24 mouse cellular contexts compared by ENCODE assay signal in genomic region chr2:62115346-62115745, GRCm38 (mm10).
DNase-seq lines count a peak whose midpoint lies in the region; ATAC-seq and TF ChIP-seq lines count a peak whose summit lies in the region.
"Had no signal": no experiment of that assay in that cellular context is flagged by ENCODE, and none has a peak within 500 bp of the region (broad histone marks: within the 10 kb centered on the region; RNA-seq: fewer than 3 reads in every experiment).

No protein-coding gene starts in this region.

- peak overlapping the region; percentile 74 for H3K27ac ChIP-seq in left cerebral cortex, adult 2 months
- H3K27ac ChIP-seq in midbrain, embryonic 11.5 days (ENCODE audit: low read depth, low read length): no peak overlapping the region
- H3K27ac ChIP-seq: embryonic facial prominence, embryonic 12.5 days; hindbrain, embryonic 15.5 days; intestine, embryonic 15.5 days had no signal

- H3K36me3 ChIP-seq in midbrain, embryonic 11.5 days (ENCODE audit: control insufficient read depth, insufficient read depth, low read length): no peaks in the 10 kb centered on the region
- H3K36me3 ChIP-seq: embryonic facial prominence, embryonic 12.5 days; hindbrain, embryonic 15.5 days; intestine, embryonic 15.5 days had no signal

- WGBS in midbrain, embryonic 11.5 days: 85% methylated on average over 4 of the region's 4 CpGs

- DNase-seq in frontal cortex, adult 2 months (ENCODE audit: extremely low spot score in 1 of 2, low spot score in 1 of 2): peak; percentile 38 to 77
- no peak for DNase-seq in frontal cortex, postnatal 14 days (ENCODE audit: low spot score in 2 of 2)
- peak in 1 of 2 experiments; percentile 25 for DNase-seq in left cerebral cortex, adult 2 months (ENCODE audit: extremely low spot score in 1 of 2, low spot score in 2 of 2)
- no peak for DNase-seq in left cerebral cortex, adult 11 months (ENCODE audit: low spot score)
- peak; percentile 3 for DNase-seq in Muller cell, postnatal 12 days (ENCODE audit: inconsistent ontology term)
- DNase-seq in left cerebral cortex, postnatal 14 days (ENCODE audit: low spot score in 2 of 2): peak; percentile 31 to 32
- no peak for DNase-seq in midbrain, embryonic 11.5 days (ENCODE audit: low spot score, missing footprints)
- no peak for DNase-seq in lung, postnatal 10 days
- DNase-seq: cerebellum, postnatal 10 days; heart, postnatal 14 days; kidney, adult 9 months; kidney, postnatal 36 days; lung, adult 2 months; lung, postnatal 4 days; spleen, adult 18-20 months; thymus, postnatal 36 days had no signal

- ATAC-seq in midbrain, embryonic 11.5 days (ENCODE audit: low FRiP score): no peak
- ATAC-seq: activated CD4-positive, CD25-positive, alpha-beta regulatory T cell, adult 4 months; forebrain, embryonic 14.5 days; intestine, embryonic 15.5 days had no signal

- no peaks in the 10 kb centered on the region for H3K27me3 ChIP-seq in midbrain, embryonic 11.5 days (ENCODE audit: control insufficient read depth, insufficient read depth, low read length)
- H3K27me3 ChIP-seq: embryonic facial prominence, embryonic 12.5 days; hindbrain, embryonic 15.5 days; intestine, embryonic 15.5 days had no signal

- no peaks in the 10 kb centered on the region for H3K4me1 ChIP-seq in midbrain, embryonic 11.5 days (ENCODE audit: control insufficient read depth, insufficient read depth, low read length)
- H3K4me1 ChIP-seq: embryonic facial prominence, embryonic 12.5 days; hindbrain, embryonic 15.5 days; intestine, embryonic 15.5 days had no signal

- H3K9ac ChIP-seq in midbrain, embryonic 11.5 days (ENCODE audit: low read length): no peak overlapping the region
- H3K9ac ChIP-seq: embryonic facial prominence, embryonic 12.5 days; hindbrain, embryonic 15.5 days; intestine, embryonic 15.5 days had no signal

- intact Hi-C loops in left cerebral cortex, adult 2 months (cut with DNase I): no loop called here
- intact Hi-C loops in left cerebral cortex, postnatal 14 days (cut with DNase I): no loop called here

- TF ChIP-seq CTCF in left cerebral cortex, adult 2 months (IDR thresholded peaks at IDR 0.05): no peak

- H3K9me3 ChIP-seq in midbrain, embryonic 11.5 days (ENCODE audit: control insufficient read depth, low read length): no peaks in the 10 kb centered on the region
- H3K9me3 ChIP-seq: embryonic facial prominence, embryonic 12.5 days; hindbrain, embryonic 15.5 days; intestine, embryonic 15.5 days had no signal

- no peak overlapping the region for H3K4me3 ChIP-seq in left cerebral cortex, adult 2 months
- H3K4me3 ChIP-seq in midbrain, embryonic 11.5 days (ENCODE audit: low read depth, low read length): no peak overlapping the region
- H3K4me3 ChIP-seq: embryonic facial prominence, embryonic 12.5 days; erythroblast, embryonic 14.5 days; hindbrain, embryonic 15.5 days; intestine, embryonic 15.5 days had no signal

- no peak overlapping the region for H3K4me2 ChIP-seq in midbrain, embryonic 11.5 days
- H3K4me2 ChIP-seq: embryonic facial prominence, embryonic 12.5 days; heart, embryonic 11.5 days; hindbrain, embryonic 15.5 days; intestine, embryonic 15.5 days; liver, embryonic 11.5 days had no signal

Comparison
In these comparisons a context has a peak if more than half of its experiments do, and no peak if none do; other contexts are left out.
1. DNase-seq: peak in frontal cortex, adult 2 months (2 of 2), Muller cell, postnatal 12 days (single experiment) and left cerebral cortex, postnatal 14 days (2 of 2); none in frontal cortex, postnatal 14 days (0 of 2), left cerebral cortex, adult 11 months (single experiment), midbrain, embryonic 11.5 days (single experiment) and lung, postnatal 10 days (single experiment).